Mouse (Mus musculus): ENCODE measurements around the gene Flnb.

Flnb gene

GRCm38 (mm10) chr14:7817770-7818462 is at the start of gene Flnb:
Flnb (plus strand) TSS chr14:7817957.
- DNase-seq: peak; percentile 98

DNA sequence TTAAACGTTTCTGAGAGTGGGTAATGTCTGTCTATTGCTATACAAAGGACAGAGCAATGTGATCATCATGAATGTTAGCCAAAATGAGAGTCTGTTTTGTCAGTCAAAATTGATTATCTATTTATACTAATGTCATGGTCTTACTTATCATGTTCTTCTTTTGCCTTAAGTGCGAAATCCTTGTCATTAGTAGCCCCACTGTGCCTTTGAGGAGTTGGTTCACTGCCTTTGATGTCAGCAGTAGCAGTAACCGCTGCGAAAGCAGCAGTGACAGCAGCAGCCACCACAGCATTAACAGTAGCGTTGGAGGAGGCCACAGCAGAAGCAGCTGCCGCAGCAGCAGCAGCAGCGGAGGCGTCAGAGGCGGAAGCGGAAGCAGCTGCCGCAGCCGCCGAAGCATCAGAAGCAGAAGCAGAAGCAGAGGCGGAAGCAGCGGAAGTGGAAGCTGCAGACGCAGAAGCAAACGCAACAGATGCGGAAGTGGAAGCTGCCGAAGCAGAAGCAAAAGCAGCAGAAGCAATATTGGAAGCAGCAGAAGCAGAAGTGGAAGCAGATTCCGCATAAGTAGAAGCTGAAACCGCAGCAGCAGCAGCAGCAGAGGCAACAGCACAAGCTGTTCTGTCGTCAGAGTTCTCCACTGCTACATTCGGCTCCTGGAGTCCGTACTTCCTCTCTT is 43.9 kb upstream of the Flnb start:
- DNase-seq: peak; percentile 57

- DNase-seq: no peak
Observed at GRCm38 (mm10) chr14:7786073-7786472, 31.7 kb upstream of the Flnb start.

DNA sequence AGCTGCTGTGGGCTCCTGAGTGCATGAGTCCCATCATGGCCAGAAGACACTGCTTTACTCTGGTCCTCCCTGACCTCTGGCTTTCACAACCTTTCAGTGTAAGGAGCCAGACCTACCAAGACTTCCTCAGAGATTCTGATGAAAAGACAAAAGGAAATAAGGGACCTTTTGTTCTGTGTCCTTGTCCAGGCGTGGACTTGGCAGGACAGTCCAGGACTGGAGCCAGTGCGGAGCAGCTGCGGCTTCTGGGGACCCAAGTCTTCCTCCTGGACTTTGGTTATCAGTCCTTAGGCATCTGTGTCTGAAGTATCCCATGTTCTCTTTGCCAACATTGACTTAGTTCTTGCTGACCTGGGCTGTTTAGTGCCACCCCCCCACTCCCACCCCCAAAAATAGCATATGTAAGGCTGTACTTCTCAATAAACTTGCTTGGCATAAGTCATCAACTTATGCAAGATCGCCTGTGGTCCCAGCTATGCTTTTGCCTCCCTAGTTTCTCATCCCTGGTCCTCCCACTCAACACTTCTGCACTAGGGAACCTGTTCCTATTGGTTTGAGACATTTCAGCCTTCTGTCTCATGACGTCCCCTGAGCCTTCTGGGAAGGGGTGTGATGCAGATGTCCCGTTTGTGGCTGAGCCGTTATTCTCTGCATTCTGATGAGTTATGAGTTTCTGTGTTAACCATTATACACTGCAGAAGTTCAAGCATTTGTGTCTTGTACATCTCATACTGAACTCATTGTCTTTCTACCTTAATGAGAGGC is 28.3 kb upstream of the Flnb start:
- DNase-seq: no peak

- DNase-seq: no peak
Observed at GRCm38 (mm10) chr14:7791061-7791531, 26.7 kb upstream of the Flnb start.

DNA sequence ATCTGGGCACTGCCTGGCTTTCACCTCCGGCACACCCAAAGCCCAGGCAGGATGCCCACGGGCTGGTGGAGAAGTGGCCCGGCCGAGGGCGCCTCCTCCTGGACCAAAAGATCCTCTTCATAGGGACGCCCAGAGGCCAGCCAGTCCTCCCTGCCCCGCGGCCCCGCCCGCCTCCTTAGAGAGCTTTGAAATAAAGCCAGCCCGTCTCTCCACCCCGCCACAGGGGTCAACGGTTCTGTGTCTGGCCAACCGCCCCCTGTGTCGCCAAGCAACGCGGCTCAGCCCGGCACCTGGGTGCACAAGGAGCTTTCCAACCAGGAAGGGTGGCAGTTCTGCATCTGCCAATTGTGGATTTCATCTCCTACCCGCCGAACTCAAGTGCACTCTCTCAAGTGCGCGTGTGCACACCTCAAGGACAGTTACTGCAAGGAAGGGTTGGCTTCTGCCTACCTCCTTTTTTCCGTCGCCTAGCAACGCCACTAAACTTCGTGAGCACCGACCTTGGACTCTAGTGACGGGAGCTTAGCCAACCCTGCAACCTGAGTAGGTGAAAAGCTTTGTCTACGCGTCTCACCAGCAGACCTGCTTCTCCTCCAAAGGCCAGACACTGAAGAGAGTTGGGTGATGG is 26.1 kb upstream of the Flnb start, which contains the start of gene Gm26661:
TSS of gene Gm26661 (plus strand) at position 56 of the 628 bp plus-strand sequence.
- DNase-seq: peak; percentile 70

- no peak for DNase-seq
Observed at GRCm38 (mm10) chr14:7795961-7796360, 21.8 kb upstream of the Flnb start.

GRCm38 (mm10) chr14:7800611-7801010 is 17.1 kb upstream of the Flnb start:
- no peak for DNase-seq

GRCm38 (mm10) chr14:7801831-7802230 is 15.9 kb upstream of the Flnb start:
- peak; percentile 53 for DNase-seq

- no peak for DNase-seq
Observed at GRCm38 (mm10) chr14:7803874-7804557, 13.7 kb upstream of the Flnb start.

DNA sequence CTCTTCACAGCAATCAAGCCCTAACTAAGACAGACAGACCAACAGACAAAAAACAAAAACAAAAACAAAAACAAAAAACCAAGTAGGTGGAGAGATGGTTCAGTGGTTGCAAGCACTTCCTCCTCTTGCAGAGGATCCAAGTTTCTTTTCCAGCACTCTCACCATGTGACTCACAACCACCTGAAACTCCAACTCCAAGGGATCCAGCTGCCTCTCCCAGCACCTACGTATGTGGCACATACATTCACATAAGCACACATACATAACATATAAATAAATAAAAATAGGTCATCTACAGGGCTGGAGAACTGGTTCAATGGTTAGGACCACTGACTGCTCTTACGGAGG is 13.2 kb upstream of the Flnb start:
- DNase-seq: no peak

DNA sequence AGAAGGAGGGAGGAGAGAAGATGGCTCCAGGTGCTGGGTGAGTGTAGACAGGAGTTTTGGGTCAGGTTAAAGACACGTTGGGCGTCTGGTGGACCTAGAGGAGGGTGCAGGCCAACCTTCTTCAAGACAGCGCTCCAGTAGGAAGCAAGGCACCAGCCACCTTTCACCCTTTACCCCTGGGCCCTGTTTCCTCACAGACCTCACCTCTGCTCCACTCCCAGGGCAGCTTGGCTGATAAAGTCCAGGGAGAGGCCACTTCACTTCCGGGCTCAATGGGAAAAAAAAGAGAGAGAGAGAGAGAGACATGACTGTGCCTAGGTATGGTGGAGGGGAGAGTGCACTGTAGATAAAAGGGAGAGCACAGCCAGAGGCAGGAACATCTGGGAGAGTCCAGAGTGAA is 10.0 kb upstream of the Flnb start:
- DNase-seq: no peak

- DNase-seq: no peak
Observed at GRCm38 (mm10) chr14:7808501-7808981, 9.2 kb upstream of the Flnb start.

GRCm38 (mm10) chr14:7809043-7809955 is 8.5 kb upstream of the Flnb start:
- no peak for DNase-seq

DNA sequence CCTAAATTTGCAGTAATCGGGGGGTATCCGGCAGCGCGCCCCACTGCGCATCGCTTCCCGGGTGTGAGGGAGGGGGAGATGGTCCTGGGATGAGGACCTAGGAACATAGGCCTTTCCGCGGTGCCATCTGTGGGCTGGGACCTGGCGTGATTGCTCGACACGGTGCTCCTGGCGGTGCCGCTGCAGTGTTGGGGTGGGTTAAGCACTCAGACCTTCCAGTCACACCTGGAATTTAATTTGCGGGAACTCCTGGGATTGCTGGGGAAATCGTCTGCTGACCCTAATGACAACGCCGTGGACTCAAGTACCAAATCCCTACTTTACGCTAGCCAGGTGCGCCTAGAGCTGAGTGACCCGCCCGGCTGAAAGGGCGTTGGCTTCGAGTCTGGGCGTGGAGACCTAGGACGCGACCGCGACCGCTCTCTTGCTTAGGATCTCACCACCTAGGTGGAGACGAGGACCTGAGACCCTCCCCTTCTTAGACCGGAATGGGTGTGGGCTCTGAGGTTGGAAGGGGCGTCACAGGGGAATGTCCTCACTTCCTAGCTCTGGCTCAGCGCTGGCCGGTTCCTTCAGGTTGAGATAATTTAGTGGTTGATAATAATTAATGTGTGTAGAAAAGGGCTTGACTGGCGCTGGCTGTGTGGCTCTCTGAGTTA is 835 bp downstream of the Flnb start:
- DNase-seq: no peak

GRCm38 (mm10) chr14:7819446-7819845 is 1.7 kb downstream of the Flnb start:
- DNase-seq: no peak

- no peak for DNase-seq
Observed at GRCm38 (mm10) chr14:7821341-7821740, 3.6 kb downstream of the Flnb start.

GRCm38 (mm10) chr14:7822693-7823092 is 4.9 kb downstream of the Flnb start:
- DNase-seq: no peak

DNA sequence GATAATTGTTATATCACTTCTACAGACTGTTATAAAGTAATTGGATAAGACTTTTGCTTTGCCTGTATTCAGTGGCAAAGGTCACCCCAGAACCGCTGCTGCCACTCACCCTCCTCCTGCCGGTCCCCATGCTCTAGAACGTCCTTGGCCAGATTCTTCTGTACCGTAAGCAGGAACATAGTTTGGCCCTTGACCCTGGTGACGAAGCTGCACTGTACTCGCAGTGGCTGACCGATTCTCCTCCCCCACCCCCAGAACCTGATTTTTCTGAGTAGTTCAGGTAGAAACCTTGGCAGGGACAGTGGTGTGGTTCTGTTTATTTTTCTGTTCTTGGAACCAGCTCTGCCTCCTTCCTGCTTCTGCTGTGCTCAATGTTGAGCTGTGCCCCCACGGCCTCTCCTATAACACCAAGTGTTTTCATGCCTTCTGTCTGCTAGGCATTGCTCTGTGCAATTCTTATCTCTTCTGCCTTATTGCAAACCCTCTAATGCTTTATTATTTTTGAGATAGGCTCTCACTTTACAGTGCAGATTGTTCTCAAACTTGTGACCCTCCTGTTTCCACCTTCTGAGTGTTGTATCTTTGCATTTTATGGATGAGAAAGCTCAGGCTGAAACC is 7.0 kb downstream of the Flnb start:
- peak; percentile 24 for DNase-seq

Data from lung, postnatal 14 days (tissue).